35 mouse cellular contexts compared by ENCODE assay signal in genomic region chr3:93346896-93347295, GRCm38 (mm10). TPM values are rescaled to one million over a fixed set of nuclear protein-coding genes. Genes with fewer than 3 reads are reported as not detected.
DNase-seq lines count a peak whose midpoint lies in the region; ATAC-seq and TF ChIP-seq lines count a peak whose summit lies in the region.
"Had no signal": no experiment of that assay in that cellular context is flagged by ENCODE, and none has a peak within 500 bp of the region (broad histone marks: within the 10 kb centered on the region; RNA-seq: fewer than 3 reads in every experiment).

No protein-coding gene starts in this region.

- H3K4me3 ChIP-seq in hindbrain, postnatal 0 days (ENCODE audit: low read length), result no peak overlapping the region
- no peak overlapping the region for H3K4me3 ChIP-seq in forebrain, embryonic 13.5 days
- H3K4me3 ChIP-seq: embryonic facial prominence, embryonic 12.5 days; embryonic facial prominence, embryonic 15.5 days; forebrain, embryonic 15.5 days; hindbrain, embryonic 13.5 days had no signal

- no peaks in the 10 kb centered on the region for H3K36me3 ChIP-seq in hindbrain, postnatal 0 days (ENCODE audit: insufficient read depth, low read length)
- H3K36me3 ChIP-seq in forebrain, embryonic 13.5 days (ENCODE audit: poor library complexity, severe bottlenecking), result no peaks in the 10 kb centered on the region
- H3K36me3 ChIP-seq: embryonic facial prominence, embryonic 12.5 days; embryonic facial prominence, embryonic 15.5 days; forebrain, embryonic 15.5 days; hindbrain, embryonic 13.5 days had no signal

- no peaks in the 10 kb centered on the region for H3K4me1 ChIP-seq in hindbrain, postnatal 0 days (ENCODE audit: insufficient read depth, low read length)
- no peaks in the 10 kb centered on the region for H3K4me1 ChIP-seq in forebrain, embryonic 13.5 days
- H3K4me1 ChIP-seq: embryonic facial prominence, embryonic 12.5 days; embryonic facial prominence, embryonic 15.5 days; forebrain, embryonic 15.5 days; hindbrain, embryonic 13.5 days had no signal

- no peak overlapping the region for H3K27ac ChIP-seq in hindbrain, postnatal 0 days
- no peak overlapping the region for H3K27ac ChIP-seq in forebrain, embryonic 13.5 days
- H3K27ac ChIP-seq: embryonic facial prominence, embryonic 12.5 days; embryonic facial prominence, embryonic 15.5 days; forebrain, embryonic 15.5 days; hindbrain, embryonic 13.5 days had no signal

- no peak for TF ChIP-seq CTCF in hindbrain, postnatal 0 days (IDR thresholded peaks at IDR 0.05; ENCODE audit: low read depth)

- H3K9me3 ChIP-seq in hindbrain, postnatal 0 days (ENCODE audit: low read length), result no peaks in the 10 kb centered on the region
- no peaks in the 10 kb centered on the region for H3K9me3 ChIP-seq in forebrain, embryonic 13.5 days (replicated peaks)
- H3K9me3 ChIP-seq: embryonic facial prominence, embryonic 12.5 days; embryonic facial prominence, embryonic 15.5 days; forebrain, embryonic 15.5 days; hindbrain, embryonic 13.5 days had no signal

- DNase-seq in layer of hippocampus, adult 18-20 months (ENCODE audit: low spot score in 2 of 2), result peak; percentile 11 to 63
- DNase-seq in layer of hippocampus, postnatal 10 days (ENCODE audit: low spot score in 2 of 2), result no peak
- DNase-seq in 3T3-L1 (ENCODE audit: low read depth, low spot score), result peak; percentile 75
- peak; percentile 4 for DNase-seq in NIH3T3 (ENCODE audit: low read depth)
- peak; percentile 22 for DNase-seq in skeletal muscle tissue, adult 2 months (ENCODE audit: low read depth, low spot score)
- DNase-seq in hindbrain, postnatal 0 days (ENCODE audit: low spot score), result no peak
- DNase-seq: adrenal gland, postnatal 10 days; adrenal gland, postnatal 36 days; cerebellum, adult 11 months; cerebellum, adult 2 months; cerebellum, adult 9-11 months; cerebellum, postnatal 25 days; gastrocnemius, postnatal 10 days; heart, adult 11 months had no signal

- ATAC-seq in hindbrain, postnatal 0 days, result no peak
- no peak for ATAC-seq in forebrain, embryonic 13.5 days
- ATAC-seq: CD4-positive, CD25-positive, alpha-beta regulatory T cell, adult 4 months; forebrain, embryonic 15.5 days; hindbrain, embryonic 16.5 days; inflammation-experienced regulatory T-cells, adult 6 months; Patski had no signal

- 80% methylated on average over 2 of the region's 2 CpGs for WGBS in hindbrain, postnatal 0 days
- WGBS in forebrain, embryonic 13.5 days, result 81% methylated on average over 2 of the region's 2 CpGs

- no peak overlapping the region for H3K4me2 ChIP-seq in hindbrain, postnatal 0 days (ENCODE audit: low read depth, low read length)
- no peak overlapping the region for H3K4me2 ChIP-seq in forebrain, embryonic 13.5 days
- H3K4me2 ChIP-seq: embryonic facial prominence, embryonic 12.5 days; embryonic facial prominence, embryonic 15.5 days; forebrain, embryonic 15.5 days; heart, embryonic 11.5 days; hindbrain, embryonic 13.5 days had no signal

- H3K27me3 ChIP-seq in hindbrain, postnatal 0 days (ENCODE audit: insufficient read depth, low read length), result no peaks in the 10 kb centered on the region
- H3K27me3 ChIP-seq in forebrain, embryonic 13.5 days, result no peaks in the 10 kb centered on the region
- H3K27me3 ChIP-seq: embryonic facial prominence, embryonic 12.5 days; embryonic facial prominence, embryonic 15.5 days; forebrain, embryonic 15.5 days; hindbrain, embryonic 13.5 days had no signal

- no peak overlapping the region for H3K9ac ChIP-seq in hindbrain, postnatal 0 days (replicated peaks; ENCODE audit: low read length)
- H3K9ac ChIP-seq in forebrain, embryonic 13.5 days, result no peak overlapping the region
- H3K9ac ChIP-seq: embryonic facial prominence, embryonic 12.5 days; embryonic facial prominence, embryonic 15.5 days; forebrain, embryonic 15.5 days; hindbrain, embryonic 13.5 days had no signal

RNA-seq across cellular contexts. Expression of gene Hrnr, which starts 27.3 kb away (rescaled TPM):
- total RNA-seq in layer of hippocampus, adult 18-20 months (2021), result not detected
- total RNA-seq in layer of hippocampus, postnatal 10 days (2021), result not detected
- total RNA-seq in hindbrain, postnatal 0 days (2014; rRNA removed), result not detected in 2 replicates
- not detected in 2 replicates for polyA plus RNA-seq in hindbrain, postnatal 0 days (2015; fragmentation: Nextera tagmentation; extraction: Ambion mirVana)
- polyA plus RNA-seq in forebrain, embryonic 13.5 days (2015; fragmentation: Nextera tagmentation; extraction: Ambion mirVana), result not detected in 2 replicates
- total RNA-seq: adrenal gland, adult 18-20 months; adrenal gland, postnatal 10 days; adrenal gland, postnatal 36 days; common myeloid progenitor, adult 5-6 weeks; gastrocnemius, postnatal 10 days; heart, adult 8-10 months; heart, postnatal 25 days; hematopoietic stem cell, adult 5-6 weeks; MEL had no signal
- polyA plus RNA-seq: C2C12; CD4-positive, CD25-positive, alpha-beta regulatory T cell, adult 4 months; cerebellum, adult 2 months; embryonic facial prominence, embryonic 12.5 days; forebrain, embryonic 11.5 days; forebrain, embryonic 15.5 days; heart, embryonic 11.5 days; heart, embryonic 14.5 days; heart, postnatal 0 days; hindbrain, embryonic 13.5 days; hindbrain, embryonic 16.5 days; inflammation-experienced regulatory T-cells, adult 6 months; Patski had no signal

RNA-seq across cellular contexts. Expression of gene Rptn, which starts 46.6 kb away (rescaled TPM):
- total RNA-seq in layer of hippocampus, adult 18-20 months (2021), result not detected
- not detected for total RNA-seq in layer of hippocampus, postnatal 10 days (2021)
- 0.05 TPM in 1 of 2 replicates, not detected in the other for total RNA-seq in hindbrain, postnatal 0 days (2014; rRNA removed)
- polyA plus RNA-seq in hindbrain, postnatal 0 days (2015; fragmentation: Nextera tagmentation; extraction: Ambion mirVana), result not detected in 2 replicates
- not detected in 2 replicates for polyA plus RNA-seq in forebrain, embryonic 13.5 days (2015; fragmentation: Nextera tagmentation; extraction: Ambion mirVana)
- total RNA-seq: adrenal gland, adult 18-20 months; adrenal gland, postnatal 10 days; adrenal gland, postnatal 36 days; common myeloid progenitor, adult 5-6 weeks; gastrocnemius, postnatal 10 days; gastrocnemius, postnatal 4 days; heart, adult 8-10 months; heart, postnatal 25 days; hematopoietic stem cell, adult 5-6 weeks; MEL had no signal
- polyA plus RNA-seq: C2C12; CD4-positive, CD25-positive, alpha-beta regulatory T cell, adult 4 months; cerebellum, adult 2 months; embryonic facial prominence, embryonic 12.5 days; forebrain, embryonic 11.5 days; forebrain, embryonic 15.5 days; heart, embryonic 11.5 days; heart, embryonic 14.5 days; heart, postnatal 0 days; hindbrain, embryonic 13.5 days; hindbrain, embryonic 16.5 days; inflammation-experienced regulatory T-cells, adult 6 months; Patski had no signal

Comparison
In these comparisons a context has a peak if more than half of its experiments do, and no peak if none do; other contexts are left out.
1. DNase-seq: peak in layer of hippocampus, adult 18-20 months (2 of 2), 3T3-L1 (single experiment), NIH3T3 (single experiment) and skeletal muscle tissue, adult 2 months (single experiment); none in layer of hippocampus, postnatal 10 days (0 of 2) and hindbrain, postnatal 0 days (single experiment).